Mouse (Mus musculus) kidney, postnatal 0 days (tissue): ENCODE results near the gene Tnfaip3. TPM values are rescaled to one million over a fixed set of nuclear protein-coding genes. Genes with fewer than 3 reads are reported as not detected.

Experiments used
- ATAC-seq: fragments of 200-750 bp; cut with Nextera tagmentation; replicated peaks from 2 replicates; pipeline ENCODE4 v1.8.0; 2017; ENCODE audit warnings: low read depth, moderate number of reproducible peaks, moderate TSS enrichment, moderate library complexity; ENCODE audit not compliant: low FRiP score
- DNase-seq: peaks from one replicate; pipeline ENCODE4 v3.0.0-alpha.2; 2016; ENCODE audit warnings: low spot score
- H3K27ac ChIP-seq: fragments of 300-500 bp; sonication (generic); 2 replicates; pipeline ENCODE4 v1.5.1; 2014; ENCODE audit warnings: mild to moderate bottlenecking
- H3K27me3 ChIP-seq: fragments of 300-500 bp; sonication (generic); 2 replicates; pipeline ENCODE4 v1.6.1; 2014; ENCODE audit warnings: low read length, mixed read lengths; ENCODE audit not compliant: insufficient read depth
- H3K36me3 ChIP-seq: fragments of 300-500 bp; sonication (generic); 2 replicates; pipeline ENCODE4 v1.6.1; 2014; ENCODE audit warnings: low read length, mixed read lengths; ENCODE audit not compliant: insufficient read depth
- H3K4me1 ChIP-seq: fragments of 300-500 bp; sonication (generic); replicated peaks from 2 replicates; pipeline ENCODE4 v1.6.1; 2014; ENCODE audit warnings: antibody characterized with exemption, low read length, mixed read lengths; ENCODE audit not compliant: insufficient read depth
- H3K4me2 ChIP-seq: fragments of 300-500 bp; sonication (generic); 2 replicates; pipeline ENCODE4 v1.6.1; 2014; ENCODE audit warnings: mild to moderate bottlenecking, low read length, moderate library complexity, mixed read lengths
- H3K4me3 ChIP-seq: fragments of 300-500 bp; sonication (generic); replicated peaks from 2 replicates; pipeline ENCODE4 v1.5.1; 2014; ENCODE audit warnings: low read depth, low read length
- H3K9ac ChIP-seq: fragments of 300-500 bp; sonication (generic); 2 replicates; pipeline ENCODE4 v1.6.1; 2014; ENCODE audit warnings: low read depth, low read length
- H3K9me3 ChIP-seq: fragments of 300-500 bp; sonication (generic); replicated peaks from 2 replicates; pipeline ENCODE4 v1.6.1; 2016; ENCODE audit warnings: low read length, inconsistent platforms, mixed read lengths
- CTCF ChIP-seq: IDR thresholded peaks from 2 replicates; pipeline ENCODE4 v1.5.1; 2016; ENCODE audit warnings: antibody characterized with exemption, low read depth, mild to moderate bottlenecking, moderate library complexity
- WGBS: fragments of 180-500 bp; shearing (Covaris S2); extraction: QIAGEN DNeasy Blood & Tissue Kit; methylation state at CpG from one replicate; pipeline ENCODE4 v1.1.7; 2014; 5-methylcytosine and 5-hydroxymethylcytosine counted together
- polyA plus RNA-seq: library from polyadenylated mRNA; unstranded; fragments of >200 nt; fragmentation: Nextera tagmentation; extraction: Ambion mirVana; gene quantifications from 2 replicates; pipeline ENCODE4 v1.2.1, GENCODE M21; 2015

Tnfaip3 gene
- polyA plus RNA-seq, 1 experiment from 2014 or later = 2.5 TPM

- H3K27ac ChIP-seq = no peak overlapping the region
- DNase-seq = no peak
Observed at GRCm38 (mm10) chr10:18983514-18983913, 31.9 kb downstream of the Tnfaip3 start.

GRCm38 (mm10) chr10:18974486-18974885 is 41.0 kb downstream of the Tnfaip3 start:
- TF ChIP-seq CTCF = no peak
- ATAC-seq = no peak
- WGBS = 63% methylated on average over 3 of the region's 3 CpGs
- Histone ChIP-seq H3K27ac (no peak overlapping the region), H3K36me3 (no peaks in the 10 kb centered on the region), H3K9me3 (no peaks in the 10 kb centered on the region), H3K4me3 (no peak overlapping the region), H3K4me2 (no peak overlapping the region), H3K4me1 (no peaks in the 10 kb centered on the region), H3K27me3 (no peaks in the 10 kb centered on the region), H3K9ac (no peak overlapping the region)
- DNase-seq = no peak

More at GRCm38 (mm10) chr10:18983514-18983913, 31.9 kb downstream of the Tnfaip3 start:
- Histone ChIP-seq H3K4me3 (no peak overlapping the region), H3K4me1 (no peaks in the 10 kb centered on the region), H3K9me3 (no peaks in the 10 kb centered on the region), H3K4me2 (no peak overlapping the region), H3K36me3 (no peaks in the 10 kb centered on the region), H3K9ac (no peak overlapping the region), H3K27me3 (no peaks in the 10 kb centered on the region)
- WGBS = 75% methylated on average over 6 of the region's 6 CpGs
- TF ChIP-seq CTCF = no peak
- no peak for ATAC-seq

- H3K4me2 ChIP-seq = no peak overlapping the region
- H3K4me1 ChIP-seq = no peaks in the 10 kb centered on the region
- H3K9me3 ChIP-seq = no peaks in the 10 kb centered on the region
- H3K36me3 ChIP-seq = no peaks in the 10 kb centered on the region
- WGBS = 92% methylated on average over 10 of the region's 10 CpGs
- no peaks in the 10 kb centered on the region for H3K27me3 ChIP-seq
- no peak for DNase-seq
- H3K4me3 ChIP-seq = no peak overlapping the region
- TF ChIP-seq CTCF = no peak
- no peak for ATAC-seq
- H3K27ac ChIP-seq = no peak overlapping the region
- no peak overlapping the region for H3K9ac ChIP-seq
Observed at GRCm38 (mm10) chr10:18966893-18967292, 48.6 kb downstream of the Tnfaip3 start.

- no peak overlapping the region for H3K27ac ChIP-seq
- H3K9me3 ChIP-seq = no peaks in the 10 kb centered on the region
- ATAC-seq (no peak), DNase-seq (no peak)
- H3K4me1 ChIP-seq = no peaks in the 10 kb centered on the region
- no peaks in the 10 kb centered on the region for H3K27me3 ChIP-seq
- TF ChIP-seq CTCF = no peak
- H3K36me3 ChIP-seq = no peaks in the 10 kb centered on the region
- WGBS = 65% methylated on average over 4 of the region's 4 CpGs
- H3K4me3 ChIP-seq = no peak overlapping the region
- H3K4me2 ChIP-seq = no peak overlapping the region
- no peak overlapping the region for H3K9ac ChIP-seq
Observed at GRCm38 (mm10) chr10:18965601-18966000, 49.9 kb downstream of the Tnfaip3 start.

- Histone ChIP-seq H3K4me3 (no peak overlapping the region), H3K27ac (no peak overlapping the region), H3K9ac (no peak overlapping the region), H3K36me3 (no peaks in the 10 kb centered on the region), H3K4me2 (no peak overlapping the region), H3K27me3 (no peaks in the 10 kb centered on the region), H3K9me3 (no peaks in the 10 kb centered on the region), H3K4me1 (no peaks in the 10 kb centered on the region)
- TF ChIP-seq CTCF = no peak
- no peak for DNase-seq
- no peak for ATAC-seq
- 55% methylated on average over 7 of the region's 7 CpGs for WGBS
Observed at GRCm38 (mm10) chr10:18964856-18965255, 50.6 kb downstream of the Tnfaip3 start.

- no peak overlapping the region for H3K4me3 ChIP-seq
- no peaks in the 10 kb centered on the region for H3K4me1 ChIP-seq
- 43% methylated on average over 14 of the region's 14 CpGs for WGBS
- no peak overlapping the region for H3K27ac ChIP-seq
- DNase-seq (peak; percentile 42), ATAC-seq (no peak)
- H3K9ac ChIP-seq = no peak overlapping the region
- H3K27me3 ChIP-seq = no peaks in the 10 kb centered on the region
- no peaks in the 10 kb centered on the region for H3K36me3 ChIP-seq
- no peak for TF ChIP-seq CTCF
- no peaks in the 10 kb centered on the region for H3K9me3 ChIP-seq
- no peak overlapping the region for H3K4me2 ChIP-seq
Observed at GRCm38 (mm10) chr10:18959777-18960492, 55.5 kb downstream of the Tnfaip3 start.

GRCm38 (mm10) chr10:18953706-18954071 is 61.8 kb downstream of the Tnfaip3 start:
- peak; percentile 85 for DNase-seq
- no peak for ATAC-seq
- Histone ChIP-seq H3K9me3 (no peaks in the 10 kb centered on the region), H3K4me1 (no peaks in the 10 kb centered on the region), H3K27me3 (peaks cover 3% of the 10 kb centered on the region; the same call in 1 of the 2 replicates), H3K27ac (no peak overlapping the region), H3K9ac (no peak overlapping the region), H3K36me3 (no peaks in the 10 kb centered on the region), H3K4me2 (no peak overlapping the region), H3K4me3 (no peak overlapping the region)
- WGBS = 9% methylated on average over 1 of the region's 1 CpGs
- peak; percentile 80 for TF ChIP-seq CTCF
